Mouse (Mus musculus): ENCODE measurements at regions not wholly inside any gene's neighbourhood (a gene's known extent, or its start where the extent isn't known, plus 50 kb on each side); places are given as distances from the start of the nearest gene placed in this dataset.
A peak's percentile ranks its signal among the peaks of the same experiment; 100 is the strongest.

- intact Hi-C loops (cut with DNase I) = no loop called here
- DNase-seq = no peak
These were observed 220.6 kb upstream of the Noct start for GRCm38 (mm10) chr3:51003506-51004170.

GRCm38 (mm10) chr3:51004216-51004615, 220.0 kb upstream of the Noct start:
- no peak for DNase-seq
- intact Hi-C loops (cut with DNase I) = no loop called here

- DNase-seq = no peak
- intact Hi-C loops (cut with DNase I) = no loop called here
These were observed 215.1 kb upstream of the Noct start for GRCm38 (mm10) chr3:51009098-51009497.

GRCm38 (mm10) chr3:51019650-51020346, 204.4 kb upstream of the Noct start:
- intact Hi-C loops (cut with DNase I) = no loop called here
- DNase-seq = no peak

GRCm38 (mm10) chr3:51024655-51025054, 199.6 kb upstream of the Noct start:
- intact Hi-C loops (cut with DNase I) = no loop called here
- DNase-seq = no peak

- peak in 1 of 2 experiments; percentile 27 for DNase-seq
- intact Hi-C loops (cut with DNase I) = no loop called here
These were observed 192.4 kb upstream of the Noct start for GRCm38 (mm10) chr3:51031821-51032220.

- DNase-seq = no peak
- intact Hi-C loops (cut with DNase I) = no loop called here
These were observed 191.0 kb upstream of the Noct start for GRCm38 (mm10) chr3:51033292-51033691.

- intact Hi-C loops (cut with DNase I) = no loop called here
- DNase-seq = no peak
These were observed 187.4 kb upstream of the Noct start for GRCm38 (mm10) chr3:51036700-51037306.

GRCm38 (mm10) chr3:51042223-51042846, 181.9 kb upstream of the Noct start:
- DNase-seq = no peak
- intact Hi-C loops (cut with DNase I) = no loop called here

GRCm38 (mm10) chr3:51048739-51049138, 175.5 kb upstream of the Noct start:
- DNase-seq = no peak

GRCm38 (mm10) chr3:51050156-51050555, 174.1 kb upstream of the Noct start:
- intact Hi-C loops (cut with DNase I) = no loop called here
- no peak for DNase-seq

More at GRCm38 (mm10) chr3:51048739-51049138, 175.5 kb upstream of the Noct start:
- intact Hi-C loops (cut with DNase I) = no loop called here

GRCm38 (mm10) chr3:51055004-51055403, 169.2 kb upstream of the Noct start:
- no peak for DNase-seq
- intact Hi-C loops (cut with DNase I) = no loop called here

- intact Hi-C loops (cut with DNase I) = no loop called here
These were observed 160.0 kb upstream of the Noct start for GRCm38 (mm10) chr3:51064201-51064600.

GRCm38 (mm10) chr3:51066373-51066772, 157.9 kb upstream of the Noct start:
- intact Hi-C loops (cut with DNase I) = no loop called here
- no peak for DNase-seq

More at GRCm38 (mm10) chr3:51064201-51064600, 160.0 kb upstream of the Noct start:
- DNase-seq = no peak

GRCm38 (mm10) chr3:51072417-51072816, 151.8 kb upstream of the Noct start:
- DNase-seq = no peak

GRCm38 (mm10) chr3:51073003-51073679, 151.1 kb upstream of the Noct start:
- intact Hi-C loops (cut with DNase I) = no loop called here
- no peak for DNase-seq

More at GRCm38 (mm10) chr3:51072417-51072816, 151.8 kb upstream of the Noct start:
- intact Hi-C loops (cut with DNase I) = no loop called here

- intact Hi-C loops (cut with DNase I) = no loop called here
- DNase-seq = no peak
These were observed 150.4 kb upstream of the Noct start for GRCm38 (mm10) chr3:51073743-51074319.

- intact Hi-C loops (cut with DNase I) = no loop called here
- peak in 1 of 2 experiments; percentile 27 for DNase-seq
These were observed 148.9 kb upstream of the Noct start for GRCm38 (mm10) chr3:51075219-51075920.

GRCm38 (mm10) chr3:51078459-51078858, 145.8 kb upstream of the Noct start:
- intact Hi-C loops (cut with DNase I) = no loop called here
- no peak for DNase-seq

GRCm38 (mm10) chr3:51080415-51080814, 143.8 kb upstream of the Noct start:
- no peak for DNase-seq
- intact Hi-C loops (cut with DNase I) = no loop called here
